Mouse (Mus musculus): ENCODE data around the gene Trit1. TPM values are rescaled to one million over a fixed set of nuclear protein-coding genes. Genes with fewer than 3 reads are reported as not detected.
"Not testable (repeated sequence)": the region's sequence is repeated elsewhere in the genome, so short reads cannot be mapped to it uniquely, and the experiment has no call there.

Gene Trit1
- polyA plus RNA-seq, 1 experiment from 2014 or later = 25.0 TPM

- 36% methylated on average over 14 of the region's 14 CpGs for WGBS
- Histone ChIP-seq H3K27me3 (ENCODE audit: insufficient read depth, poor library complexity, severe bottlenecking) (peaks cover 2% of the 10 kb centered on the region; the same call in 1 of the 2 replicates), H3K9me3 (no peaks in the 10 kb centered on the region), H3K4me3 (peak overlapping the region; percentile 97), H3K27ac (peak overlapping the region; percentile 99), H3K36me3 (peaks cover 42% of the 10 kb centered on the region), H3K4me1 (replicated peaks) (peaks cover 85% of the 10 kb centered on the region)
- DNase-seq (ENCODE audit: low spot score) = no peak
Measured at GRCm38 (mm10) chr4:123000130-123000529, 16.3 kb upstream of the Trit1 start.

- H3K36me3 ChIP-seq = peaks cover 42% of the 10 kb centered on the region
- peak overlapping the region; percentile 99 for H3K27ac ChIP-seq
- H3K4me3 ChIP-seq = peak overlapping the region; percentile 97
- H3K9me3 ChIP-seq = no peaks in the 10 kb centered on the region
- peaks cover 87% of the 10 kb centered on the region for H3K4me1 ChIP-seq (replicated peaks)
- 33% methylated on average over 17 of the region's 17 CpGs for WGBS
- DNase-seq (ENCODE audit: low spot score) = no peak
- peaks cover 2% of the 10 kb centered on the region; the same call in 1 of the 2 replicates for H3K27me3 ChIP-seq (ENCODE audit: insufficient read depth, poor library complexity, severe bottlenecking)
Measured at GRCm38 (mm10) chr4:123000617-123001342, 15.6 kb upstream of the Trit1 start.

GRCm38 (mm10) chr4:123005054-123005966 lies 11.1 kb upstream of the Trit1 start:
- Histone ChIP-seq H3K36me3 (peaks cover 36% of the 10 kb centered on the region), H3K27me3 (ENCODE audit: insufficient read depth, poor library complexity, severe bottlenecking) (no peaks in the 10 kb centered on the region), H3K4me1 (replicated peaks) (peaks cover 52% of the 10 kb centered on the region), H3K27ac (peak overlapping the region; percentile 70), H3K9me3 (no peaks in the 10 kb centered on the region), H3K4me3 (no peak overlapping the region)
- WGBS = 47% methylated on average over 15 of the region's 15 CpGs
- DNase-seq (ENCODE audit: low spot score) = no peak

GRCm38 (mm10) chr4:123012501-123012900 lies 3.9 kb upstream of the Trit1 start:
- not testable (repeated sequence) for H3K9me3 ChIP-seq; H3K36me3 ChIP-seq; H3K27me3 ChIP-seq (ENCODE audit: insufficient read depth, poor library complexity, severe bottlenecking); DNase-seq (ENCODE audit: low spot score); H3K4me3 ChIP-seq
- WGBS = 86% methylated on average over 4 of the region's 4 CpGs
- Histone ChIP-seq H3K4me1 (replicated peaks) (peaks cover 45% of the 10 kb centered on the region), H3K27ac (peak overlapping the region; percentile 94)

GRCm38 (mm10) chr4:123013346-123013945 lies 3.0 kb upstream of the Trit1 start:
- peak overlapping the region; percentile 26 for H3K4me3 ChIP-seq
- 29% methylated on average over 5 of the region's 5 CpGs for WGBS

GRCm38 (mm10) chr4:123013949-123014406 lies 2.4 kb upstream of the Trit1 start:
- Histone ChIP-seq H3K36me3 (peaks cover 8% of the 10 kb centered on the region), H3K4me1 (replicated peaks) (peaks cover 60% of the 10 kb centered on the region), H3K27me3 (ENCODE audit: insufficient read depth, poor library complexity, severe bottlenecking) (no peaks in the 10 kb centered on the region), H3K9me3 (no peaks in the 10 kb centered on the region), H3K4me3 (peak overlapping the region; percentile 26), H3K27ac (peak overlapping the region; percentile 94)
- 21% methylated on average over 3 of the region's 3 CpGs for WGBS
- DNase-seq (ENCODE audit: low spot score) = peak; percentile 62

More at GRCm38 (mm10) chr4:123013346-123013945, 3.0 kb upstream of the Trit1 start:
- Histone ChIP-seq H3K27ac (peak overlapping the region; percentile 94), H3K4me1 (replicated peaks) (peaks cover 55% of the 10 kb centered on the region), H3K9me3 (no peaks in the 10 kb centered on the region), H3K36me3 (peaks cover 2% of the 10 kb centered on the region), H3K27me3 (ENCODE audit: insufficient read depth, poor library complexity, severe bottlenecking) (no peaks in the 10 kb centered on the region)
- no peak for DNase-seq (ENCODE audit: low spot score)

- 18% methylated on average over 7 of the region's 7 CpGs for WGBS
- H3K4me1 ChIP-seq (replicated peaks) = peaks cover 63% of the 10 kb centered on the region
- H3K27me3 ChIP-seq (ENCODE audit: insufficient read depth, poor library complexity, severe bottlenecking) = no peaks in the 10 kb centered on the region
Measured at GRCm38 (mm10) chr4:123014501-123015282, 1.7 kb upstream of the Trit1 start.

GRCm38 (mm10) chr4:123021591-123021990 lies 5.2 kb downstream of the Trit1 start:
- no peak for DNase-seq (ENCODE audit: low spot score)
- WGBS = 93% methylated on average over 3 of the region's 3 CpGs
- Histone ChIP-seq H3K36me3 (peaks cover 75% of the 10 kb centered on the region), H3K4me3 (no peak overlapping the region), H3K27ac (no peak overlapping the region), H3K9me3 (no peaks in the 10 kb centered on the region), H3K4me1 (replicated peaks) (peaks cover 41% of the 10 kb centered on the region), H3K27me3 (ENCODE audit: insufficient read depth, poor library complexity, severe bottlenecking) (no peaks in the 10 kb centered on the region)

More at GRCm38 (mm10) chr4:123014501-123015282, 1.7 kb upstream of the Trit1 start:
- Histone ChIP-seq H3K9me3 (no peaks in the 10 kb centered on the region), H3K27ac (peak overlapping the region; percentile 94), H3K4me3 (peak overlapping the region; percentile 26), H3K36me3 (peaks cover 13% of the 10 kb centered on the region)
- DNase-seq (ENCODE audit: low spot score) = no peak

- H3K4me3 ChIP-seq = no peak overlapping the region
- no peak for DNase-seq (ENCODE audit: low spot score)
- peaks cover 30% of the 10 kb centered on the region for H3K4me1 ChIP-seq (replicated peaks)
- H3K36me3 ChIP-seq = peaks cover 88% of the 10 kb centered on the region
- H3K27me3 ChIP-seq (ENCODE audit: insufficient read depth, poor library complexity, severe bottlenecking) = no peaks in the 10 kb centered on the region
- H3K27ac ChIP-seq = no peak overlapping the region
- no peaks in the 10 kb centered on the region for H3K9me3 ChIP-seq
- WGBS = 85% methylated on average over 1 of the region's 1 CpGs
Measured at GRCm38 (mm10) chr4:123022896-123023295, 6.5 kb downstream of the Trit1 start.

GRCm38 (mm10) chr4:123025418-123025817 lies 9.0 kb downstream of the Trit1 start:
- no peak overlapping the region for H3K27ac ChIP-seq
- 96% methylated on average over 2 of the region's 2 CpGs for WGBS
- peaks cover 20% of the 10 kb centered on the region; the same call in 1 of the 2 replicates for H3K4me1 ChIP-seq (replicated peaks)
- no peaks in the 10 kb centered on the region for H3K27me3 ChIP-seq (ENCODE audit: insufficient read depth, poor library complexity, severe bottlenecking)
- H3K9me3 ChIP-seq = no peaks in the 10 kb centered on the region
- H3K4me3 ChIP-seq = no peak overlapping the region
- DNase-seq (ENCODE audit: low spot score) = no peak
- H3K36me3 ChIP-seq = peaks cover 91% of the 10 kb centered on the region

- Histone ChIP-seq H3K27me3 (ENCODE audit: insufficient read depth, poor library complexity, severe bottlenecking) (no peaks in the 10 kb centered on the region), H3K4me3 (no peak overlapping the region), H3K36me3 (peaks cover 91% of the 10 kb centered on the region), H3K4me1 (replicated peaks) (peaks cover 20% of the 10 kb centered on the region; the same call in 1 of the 2 replicates), H3K27ac (no peak overlapping the region), H3K9me3 (no peaks in the 10 kb centered on the region)
- 97% methylated on average over 13 of the region's 13 CpGs for WGBS
- DNase-seq (ENCODE audit: low spot score) = no peak
Measured at GRCm38 (mm10) chr4:123026161-123026560, 9.8 kb downstream of the Trit1 start.

- 84% methylated on average over 4 of the region's 4 CpGs for WGBS
- peaks cover 91% of the 10 kb centered on the region for H3K36me3 ChIP-seq
Measured at GRCm38 (mm10) chr4:123026597-123026996, 10.2 kb downstream of the Trit1 start.

More at GRCm38 (mm10) chr4:123026597-123026996, 10.2 kb downstream of the Trit1 start:
- Histone ChIP-seq H3K4me1 (replicated peaks) (peaks cover 22% of the 10 kb centered on the region; the same call in 1 of the 2 replicates), H3K9me3 (no peaks in the 10 kb centered on the region), H3K27ac (no peak overlapping the region), H3K4me3 (no peak overlapping the region), H3K27me3 (ENCODE audit: insufficient read depth, poor library complexity, severe bottlenecking) (no peaks in the 10 kb centered on the region)
- DNase-seq (ENCODE audit: low spot score) = no peak

Measured in hindbrain, embryonic 10.5 days (tissue).